Mouse (Mus musculus) adrenal gland, postnatal 10 days (tissue): ENCODE measurements around the gene Itgb1. TPM values are rescaled to one million over a fixed set of nuclear protein-coding genes. Genes with fewer than 3 reads are reported as not detected.

ENCODE experiments used
- DNase-seq: peaks from one replicate; pipeline ENCODE4 v3.0.0; 2021; ENCODE audit warnings: mixed read lengths
- long read RNA-seq, 2 experiments: library from polyadenylated mRNA; stranded (forward); transcript quantifications; one replicate each; pipeline ENCODE4 v2.0.0; 2021
- total RNA-seq, 2 experiments: library from RNA; stranded (reverse); gene quantifications; 2 replicates each; pipeline ENCODE4 v1.2.3; 2021

Gene Itgb1
- 100 to 1,000 TPM; 281 to 290 TPM for total RNA-seq
- long read RNA-seq, experiment 1, transcript Itgb1-201 (16 exons, 3,815 nt): major isoform, 392 of 457 reads
- long read RNA-seq, experiment 1, partial matches to known transcripts: 46 of 457 reads
- long read RNA-seq, experiment 1, other reads (novel, unspliced or antisense): 14 of 457 reads
- long read RNA-seq, experiment 2, transcript Itgb1-201 (16 exons, 3,815 nt): major isoform, 165 of 205 reads
- long read RNA-seq, experiment 2, partial matches to known transcripts: 30 of 205 reads
- long read RNA-seq, experiment 2, other reads (novel, unspliced or antisense): 10 of 205 reads

GRCm38 (mm10) chr8:128685507-128686428 lies at the start of gene Itgb1:
TSS of gene Itgb1 (plus strand) at chr8:128685654.
- peak; percentile 98 for DNase-seq

- DNase-seq: no peak
These were observed 42.4 kb upstream of the Itgb1 start for GRCm38 (mm10) chr8:128643104-128643503.

GRCm38 (mm10) chr8:128645452-128645851 lies 40.0 kb upstream of the Itgb1 start:
- no peak for DNase-seq

GRCm38 (mm10) chr8:128646456-128646855 lies 39.0 kb upstream of the Itgb1 start:
- no peak for DNase-seq

GRCm38 (mm10) chr8:128648071-128648470 lies 37.4 kb upstream of the Itgb1 start:
- DNase-seq: peak; percentile 38

- no peak for DNase-seq
These were observed 35.1 kb upstream of the Itgb1 start for GRCm38 (mm10) chr8:128650331-128650855.

- peak; percentile 67 for DNase-seq
These were observed 32.9 kb upstream of the Itgb1 start for GRCm38 (mm10) chr8:128652399-128653109.

- DNase-seq: peak; percentile 16
These were observed 31.7 kb upstream of the Itgb1 start for GRCm38 (mm10) chr8:128653642-128654364.

GRCm38 (mm10) chr8:128654365-128655099 lies 30.9 kb upstream of the Itgb1 start:
- DNase-seq: peak; percentile 75

- DNase-seq: no peak
These were observed 23.3 kb upstream of the Itgb1 start for GRCm38 (mm10) chr8:128662144-128662543.

- no peak for DNase-seq
These were observed 22.8 kb upstream of the Itgb1 start for GRCm38 (mm10) chr8:128662696-128663095.

GRCm38 (mm10) chr8:128663106-128663505 lies 22.3 kb upstream of the Itgb1 start:
- no peak for DNase-seq

- DNase-seq: no peak
These were observed 18.7 kb upstream of the Itgb1 start for GRCm38 (mm10) chr8:128666576-128667263.

GRCm38 (mm10) chr8:128671813-128672212 lies 13.6 kb upstream of the Itgb1 start:
- no peak for DNase-seq

GRCm38 (mm10) chr8:128672441-128672840 lies 13.0 kb upstream of the Itgb1 start:
- DNase-seq: no peak

- no peak for DNase-seq
These were observed 12.5 kb upstream of the Itgb1 start for GRCm38 (mm10) chr8:128672950-128673349.

- DNase-seq: no peak
These were observed 9.4 kb upstream of the Itgb1 start for GRCm38 (mm10) chr8:128675848-128676629.

- no peak for DNase-seq
These were observed 5.5 kb upstream of the Itgb1 start for GRCm38 (mm10) chr8:128679909-128680308.

GRCm38 (mm10) chr8:128680548-128681325 lies 4.7 kb upstream of the Itgb1 start:
- no peak for DNase-seq
